Mouse (Mus musculus): ENCODE results near the gene Awat2. TPM values are rescaled to one million over a fixed set of nuclear protein-coding genes. Genes with fewer than 3 reads are reported as not detected.
A peak's percentile ranks its signal among the peaks of the same experiment; 100 is the strongest.

Awat2 gene
- polyA plus RNA-seq, 1 experiment from 2014 or later: 0.17 TPM

MicroRNA genes within 50 kb of the gene (microRNA counts, 519-probe panel; counts per million panel counts)
- 2,672 counts per million, percentile 68 among the panel's probes with 10 or more counts for microRNA mmu-miR-676

Small RNAs within 50 kb of the gene (microRNA-seq; reads per million reads assigned to microRNA genes)
- gene Mir676: 855 reads per million, percentile 77 among the genes with 10 or more reads in this experiment

Other genes starting within 250 kb of the Awat2 start
- gene Otud6a, start 13.7 kb downstream of the Awat2 start, polyA plus RNA-seq (2015; fragmentation: Nextera tagmentation; extraction: Ambion mirVana): not detected in 2 replicates
- gene Igbp1, start 51.6 kb upstream of the Awat2 start, polyA plus RNA-seq (2015; fragmentation: Nextera tagmentation; extraction: Ambion mirVana): 25.6 and 34.1 TPM in 2 replicates
- not detected in 2 replicates for gene Dgat2l6, start 82.1 kb upstream of the Awat2 start, polyA plus RNA-seq (2015; fragmentation: Nextera tagmentation; extraction: Ambion mirVana)
- not detected in 2 replicates for gene Awat1, start 129.5 kb upstream of the Awat2 start, polyA plus RNA-seq (2015; fragmentation: Nextera tagmentation; extraction: Ambion mirVana)
- 0.05 TPM in 1 of 2 replicates, not detected in the other for gene P2ry4, start 152.2 kb upstream of the Awat2 start, polyA plus RNA-seq (2015; fragmentation: Nextera tagmentation; extraction: Ambion mirVana)
- 1.2 and 1.3 TPM in 2 replicates for gene Arr3, start 162.8 kb upstream of the Awat2 start, polyA plus RNA-seq (2015; fragmentation: Nextera tagmentation; extraction: Ambion mirVana)
- gene Kif4, start 183.0 kb upstream of the Awat2 start, polyA plus RNA-seq (2015; fragmentation: Nextera tagmentation; extraction: Ambion mirVana): 22.9 and 23.5 TPM in 2 replicates
- gene Pdzd11, start 183.9 kb upstream of the Awat2 start, polyA plus RNA-seq (2015; fragmentation: Nextera tagmentation; extraction: Ambion mirVana): 88.9 and 100 TPM in 2 replicates